Mouse (Mus musculus) MEL-GATA-1-ER (cell line): ENCODE measurements around the gene Gabrr1.
"Not testable (repeated sequence)": the region's sequence is repeated elsewhere in the genome, so short reads cannot be mapped to it uniquely, and the experiment has no call there.

Experiments used
- DNase-seq: peaks from one replicate; pipeline ENCODE4 v3.0.0-alpha.2; 2012; ENCODE audit warnings: low read depth; ENCODE audit errors: extremely low read depth

The Gabrr1 gene

DNA sequence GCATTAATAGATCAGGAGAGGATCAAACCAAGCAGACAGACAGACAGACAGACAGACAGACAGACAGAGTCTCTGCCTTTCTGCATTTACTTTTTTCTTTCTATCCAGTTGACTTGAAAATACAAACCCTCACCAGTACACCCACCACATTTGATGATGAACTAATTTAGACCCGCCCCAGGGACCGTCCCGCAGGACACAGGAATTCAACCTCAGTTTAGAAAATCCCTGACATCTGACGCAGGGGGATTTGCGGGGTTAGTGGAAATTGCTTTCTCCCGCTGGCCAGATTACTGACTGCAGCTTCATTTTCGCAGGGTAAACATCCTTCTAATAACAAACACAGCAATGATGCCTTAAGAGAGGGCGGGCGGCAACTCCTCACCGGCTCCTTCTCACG is at the start of gene Gabrr1:
Gabrr1 (plus strand) TSS at position 301 of the 400 bp plus-strand sequence.
- no peak for DNase-seq

DNA sequence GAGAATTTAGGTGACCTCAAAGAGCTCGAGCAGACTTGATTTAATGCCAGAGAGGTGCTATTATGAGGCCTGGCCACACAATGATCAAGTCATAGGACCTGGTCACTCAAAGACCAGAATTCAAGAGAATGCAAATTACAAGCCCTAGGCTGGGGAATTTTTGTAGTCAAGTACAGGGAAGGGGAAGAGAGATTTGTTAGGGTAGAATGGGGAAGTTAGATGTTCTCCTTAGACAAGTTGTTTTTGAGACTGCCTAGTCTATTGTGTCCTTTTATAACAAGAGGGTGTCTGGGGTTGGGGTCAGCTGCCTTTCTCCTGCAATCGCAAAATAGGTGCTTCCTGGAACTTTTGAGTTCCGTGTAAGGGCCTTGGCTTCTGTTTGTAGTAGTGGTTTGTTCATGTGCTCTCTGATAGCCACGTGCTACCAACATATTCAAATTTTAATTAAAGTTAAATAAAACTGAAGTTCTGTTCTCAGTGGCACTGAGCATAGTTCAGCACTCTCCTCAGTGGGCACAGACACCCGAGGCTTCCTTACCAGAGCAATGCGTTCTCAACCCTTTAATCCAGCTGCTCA is 33.1 kb upstream of the Gabrr1 start:
- DNase-seq, result no peak

DNA sequence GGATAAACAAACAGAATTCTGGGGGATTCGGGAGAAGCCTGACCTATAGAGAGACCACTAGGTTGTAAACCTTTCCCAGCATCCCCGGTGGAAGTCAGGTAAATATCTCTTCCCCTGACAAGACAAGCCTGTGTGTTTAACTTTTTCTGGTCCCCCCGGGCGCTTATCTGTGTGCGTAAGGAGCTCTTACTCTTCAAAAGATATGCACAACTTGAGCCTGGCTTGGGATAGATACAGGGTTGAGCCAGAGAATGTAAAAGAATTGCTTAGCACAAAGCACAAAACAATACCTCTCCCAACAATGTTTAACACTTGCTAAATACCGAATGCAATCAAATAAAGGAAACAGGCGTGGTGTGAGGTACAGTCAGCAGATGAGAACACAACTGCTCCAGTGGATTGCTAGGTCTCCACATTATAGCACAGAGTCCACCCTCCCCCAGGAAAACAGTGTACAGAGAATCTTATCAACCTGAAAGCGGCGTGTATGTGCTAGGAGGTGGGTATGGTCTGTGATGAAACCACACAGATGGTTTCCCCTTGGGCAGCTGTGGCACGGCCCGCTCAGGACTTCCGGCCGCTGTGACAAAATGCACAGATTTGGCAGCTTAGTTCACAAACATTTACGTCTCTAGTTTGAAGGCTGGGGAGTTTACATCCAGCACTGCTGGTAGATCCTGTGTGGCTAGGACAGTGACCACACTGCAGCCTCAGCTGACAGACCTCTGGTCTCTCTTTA is 22.4 kb upstream of the Gabrr1 start:
- DNase-seq, result no peak

DNA sequence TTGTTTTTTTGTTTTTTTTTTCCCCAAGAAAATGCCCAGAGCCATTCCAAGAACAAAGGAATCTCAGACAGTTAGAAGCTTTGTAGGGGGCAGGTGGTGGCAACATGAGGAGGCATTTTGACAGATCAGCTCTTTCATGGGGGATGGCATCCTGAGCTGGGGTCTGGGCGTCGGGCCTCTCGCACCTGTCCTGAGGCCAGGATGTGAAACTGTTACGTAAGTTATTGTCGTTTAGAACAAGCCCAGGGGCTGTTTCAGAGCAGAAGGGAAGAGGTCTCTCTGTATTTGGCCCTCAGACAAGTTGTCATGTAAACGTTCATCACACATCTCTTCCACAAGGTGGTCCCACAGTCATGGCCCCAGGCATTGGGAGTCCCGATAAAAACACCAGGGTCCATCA is 21.5 kb upstream of the Gabrr1 start:
- no peak for DNase-seq

DNA sequence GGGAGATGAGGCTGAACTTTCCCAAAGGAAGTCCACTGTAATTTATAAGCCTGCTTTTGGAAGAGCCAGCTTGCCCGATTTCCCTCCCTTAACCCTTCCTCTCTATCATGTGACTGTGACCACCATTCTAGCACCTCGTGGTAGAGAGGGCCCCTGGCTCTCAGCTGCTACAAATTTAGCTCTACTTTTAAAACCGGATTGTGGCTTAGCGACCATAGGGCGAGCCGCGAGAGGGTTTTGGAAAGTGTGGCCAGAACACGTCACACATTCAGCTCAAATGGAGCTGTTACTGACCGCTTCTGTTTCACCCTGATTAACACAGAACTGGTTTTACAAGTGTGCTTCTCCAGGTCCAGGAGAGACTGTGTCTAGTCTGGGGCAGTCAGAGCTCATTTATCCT is 21.0 kb upstream of the Gabrr1 start:
- DNase-seq, result no peak

DNA sequence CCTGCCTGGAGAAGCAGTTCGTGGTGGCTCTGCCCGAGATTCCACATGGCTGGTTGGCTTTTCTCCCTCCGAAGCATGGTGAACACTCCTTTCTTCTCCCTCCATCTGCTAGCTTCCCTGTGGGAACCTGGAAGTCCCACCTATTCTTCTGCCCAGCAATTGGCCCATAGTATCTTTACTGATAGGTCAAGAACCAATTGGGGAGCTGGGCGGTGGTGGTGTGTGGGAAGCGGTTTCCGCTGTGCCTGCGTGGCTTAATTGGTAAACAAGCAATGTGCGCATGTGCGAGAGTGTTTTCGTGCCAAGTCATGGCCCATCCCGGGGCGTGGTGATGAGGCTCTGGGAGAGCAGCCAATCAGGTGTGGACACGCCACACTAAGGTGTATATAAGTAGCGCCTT is 19.5 kb upstream of the Gabrr1 start:
- not testable (repeated sequence) for DNase-seq

DNA sequence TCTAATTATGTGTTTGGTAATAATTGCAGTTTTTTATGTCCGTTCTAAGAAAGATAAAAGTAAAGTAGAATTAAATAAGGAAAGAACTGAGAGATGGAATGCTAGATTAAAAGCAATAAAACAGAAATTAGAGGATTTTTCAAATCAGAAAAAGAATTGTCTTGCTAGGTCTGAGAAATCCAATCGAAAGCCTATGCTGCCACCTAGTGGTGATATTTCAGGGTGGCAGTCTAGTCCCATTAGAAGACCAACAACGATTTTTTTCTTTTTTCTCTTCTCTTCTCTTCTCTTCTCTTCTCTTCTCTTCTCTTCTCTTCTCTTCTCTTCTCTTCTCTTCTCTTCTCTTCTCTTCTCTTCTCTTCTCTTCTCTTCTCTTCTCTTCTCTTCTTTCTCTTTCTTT is 13.2 kb upstream of the Gabrr1 start:
- peak; percentile 10 for DNase-seq

DNA sequence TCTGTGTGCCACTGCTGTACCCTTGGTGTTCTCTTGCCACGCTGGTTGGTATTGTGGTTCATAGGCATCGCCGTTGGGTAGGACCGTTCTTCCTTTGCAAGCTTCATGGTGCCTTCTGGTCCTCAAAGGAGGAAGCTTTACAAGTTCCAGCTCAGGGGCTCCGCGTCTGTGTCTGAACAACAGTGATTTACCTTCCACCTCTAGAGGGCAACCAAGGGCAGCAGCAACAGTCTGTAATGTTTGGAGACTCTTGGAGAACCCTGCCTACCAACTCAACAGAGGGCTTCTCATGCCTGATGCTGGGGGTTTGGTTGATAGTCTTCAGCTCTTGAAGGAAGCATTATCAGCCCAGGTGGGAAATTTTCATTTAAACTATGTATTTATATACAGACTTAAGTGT is 7.8 kb upstream of the Gabrr1 start:
- DNase-seq, result no peak

DNA sequence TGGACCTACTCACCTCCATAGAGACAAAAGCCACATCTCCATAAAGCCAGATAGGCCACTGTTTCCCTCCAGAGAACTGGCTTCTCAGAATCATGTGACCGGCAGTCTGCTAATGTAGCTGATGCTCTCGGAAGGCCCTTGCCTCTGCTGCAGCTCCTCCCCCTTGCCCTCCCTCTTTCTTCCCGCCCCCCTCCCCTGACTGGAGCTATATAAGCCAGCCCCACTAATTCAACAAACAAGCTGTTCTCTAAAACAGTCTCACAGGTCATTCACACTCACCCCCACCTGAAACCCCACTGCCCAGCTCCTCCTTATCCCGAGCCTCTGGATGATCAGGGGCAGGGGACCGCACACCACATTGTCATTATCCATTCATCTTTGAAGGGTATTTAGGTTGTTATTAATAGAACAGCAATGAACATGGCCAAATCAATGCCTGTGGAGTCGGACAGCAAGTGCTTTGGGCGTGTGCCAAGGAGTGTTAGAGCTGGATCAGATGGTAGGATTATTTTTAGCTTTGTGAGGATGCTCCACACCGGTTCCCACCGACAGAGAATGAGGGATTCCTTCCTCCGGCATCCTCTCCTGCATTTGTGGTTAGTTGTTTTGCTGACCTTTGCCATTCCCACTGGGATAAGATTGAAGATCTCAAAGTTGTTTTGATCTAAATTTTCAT is 6.8 kb upstream of the Gabrr1 start:
- no peak for DNase-seq

DNA sequence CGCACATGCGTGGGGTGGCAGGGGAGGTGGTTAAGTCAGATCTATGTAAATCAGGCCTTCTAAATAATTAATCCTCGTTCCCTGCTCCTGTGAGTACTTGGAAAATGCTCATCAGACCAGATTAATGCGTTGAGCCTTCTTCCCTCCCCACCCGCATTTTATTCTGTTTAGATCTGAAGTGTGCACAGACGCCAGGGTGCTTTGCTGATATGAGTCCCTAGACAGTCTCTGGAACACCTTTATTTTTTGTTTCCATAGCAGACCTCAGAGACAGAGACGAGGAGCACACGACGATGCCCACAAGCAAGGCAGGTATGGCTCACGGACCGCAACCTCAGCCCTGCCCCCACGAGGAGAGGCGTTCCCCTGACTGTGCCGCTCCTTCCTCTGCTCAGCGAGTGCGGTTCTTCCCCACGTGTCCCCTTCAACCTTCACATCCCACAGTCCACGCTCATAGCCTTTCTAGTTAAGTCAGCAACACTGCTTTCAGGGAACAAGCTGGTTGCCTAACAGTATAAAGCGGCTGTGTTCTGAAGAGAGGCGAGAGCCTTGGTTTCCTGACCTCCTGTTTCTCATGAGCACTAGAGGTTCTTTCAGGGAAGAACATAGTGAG is 14.5 kb downstream of the Gabrr1 start:
- no peak for DNase-seq

DNA sequence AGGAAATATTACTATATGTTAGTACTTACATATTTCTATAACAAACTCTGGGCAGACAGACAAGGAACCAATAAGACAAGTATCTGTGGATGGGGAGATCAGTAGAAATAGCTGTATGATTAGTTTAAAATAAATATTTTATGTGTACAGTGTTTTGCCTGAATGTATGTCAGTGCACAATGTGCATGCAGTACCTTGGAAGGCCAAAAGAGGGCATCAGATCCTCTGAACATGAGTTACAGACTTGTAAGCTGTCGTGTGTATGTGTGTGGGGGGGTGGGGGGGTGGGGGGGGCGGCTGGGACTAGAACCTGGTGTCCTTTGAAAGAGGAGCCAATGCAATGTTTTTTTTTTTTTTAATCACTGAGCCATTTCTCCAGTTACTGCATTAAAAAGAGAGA is 15.5 kb downstream of the Gabrr1 start:
- DNase-seq, result peak; percentile 22

DNA sequence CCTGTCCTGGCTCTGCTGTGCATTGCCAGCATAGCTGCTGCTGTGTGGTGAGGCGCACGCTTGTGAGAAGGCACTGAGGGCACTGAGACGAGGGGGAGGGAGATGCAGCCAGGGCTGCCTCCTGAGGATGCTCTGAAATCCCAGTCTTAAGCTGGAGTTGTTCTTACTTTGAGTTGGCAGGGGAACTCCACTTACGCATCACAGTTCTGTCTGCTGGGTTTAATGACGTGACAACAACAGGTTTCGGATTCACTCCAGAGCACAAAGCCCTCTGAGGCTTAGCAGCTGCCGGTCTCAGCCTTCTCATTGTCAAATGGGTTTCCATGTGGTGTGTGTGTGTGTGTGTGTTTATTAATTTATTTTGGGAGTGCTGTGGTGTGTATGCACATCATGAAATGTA is 16.8 kb downstream of the Gabrr1 start:
- no peak for DNase-seq

DNA sequence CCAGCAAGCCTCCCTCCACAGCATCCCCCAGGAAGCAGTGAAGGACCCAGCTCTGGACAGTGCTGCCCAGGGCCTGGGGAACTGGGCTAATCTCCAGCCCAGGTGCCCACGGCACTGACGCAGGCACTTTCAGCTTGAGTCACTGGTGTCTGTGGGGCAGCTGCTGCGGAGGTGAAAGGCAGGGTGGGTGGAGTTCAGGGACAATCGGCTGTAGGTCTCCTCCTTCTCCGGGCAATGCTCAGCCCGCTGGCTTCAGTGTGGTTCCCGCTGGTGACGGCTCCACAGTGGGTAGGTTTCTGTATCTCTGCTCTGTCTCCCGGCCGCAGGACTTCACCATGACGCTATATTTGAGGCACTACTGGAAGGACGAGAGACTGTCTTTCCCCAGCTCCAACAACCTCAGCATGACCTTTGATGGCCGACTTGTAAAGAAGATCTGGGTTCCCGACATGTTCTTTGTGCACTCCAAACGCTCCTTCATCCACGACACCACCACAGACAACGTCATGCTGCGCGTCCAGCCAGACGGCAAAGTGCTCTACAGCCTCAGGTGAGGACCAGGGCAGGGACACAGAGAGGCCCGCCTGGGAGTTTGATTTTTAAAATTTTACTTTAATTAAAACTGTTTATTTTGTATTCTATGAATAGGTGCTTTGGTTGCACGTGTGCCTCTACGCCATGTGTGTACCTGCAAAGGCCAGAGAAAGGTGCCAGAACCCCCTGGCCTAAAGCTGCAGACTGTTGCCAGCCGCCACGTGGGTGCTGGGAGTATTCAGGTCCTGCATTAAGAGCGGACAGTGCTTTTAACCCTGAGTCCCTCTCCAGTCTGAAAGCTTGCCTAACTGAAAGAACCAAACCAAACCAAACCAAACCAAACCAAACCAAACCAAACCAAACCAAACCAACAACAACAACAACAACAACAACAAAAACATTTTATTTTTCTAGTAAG is 20.0 kb downstream of the Gabrr1 start:
- DNase-seq, result no peak

DNA sequence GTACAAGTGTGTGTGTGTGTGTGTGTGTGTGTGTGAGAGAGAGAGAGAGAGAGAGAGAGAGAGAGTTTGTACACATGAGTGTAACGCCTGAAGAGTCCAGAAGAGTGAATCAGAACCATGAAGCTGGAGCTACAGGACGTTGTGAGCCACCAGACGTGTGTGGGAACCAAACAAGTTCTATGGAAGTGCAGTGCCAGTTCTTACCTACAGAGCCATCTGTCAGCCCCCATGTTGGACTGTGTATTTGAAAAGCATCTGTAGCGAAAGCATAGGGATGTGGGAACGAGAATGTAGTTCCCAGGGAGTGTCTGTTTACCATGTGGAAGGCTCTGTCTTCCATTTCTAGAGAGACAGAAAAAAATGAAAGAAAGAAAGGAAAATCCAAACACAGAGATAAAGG is 51.2 kb downstream of the Gabrr1 start:
- DNase-seq, result no peak

DNA sequence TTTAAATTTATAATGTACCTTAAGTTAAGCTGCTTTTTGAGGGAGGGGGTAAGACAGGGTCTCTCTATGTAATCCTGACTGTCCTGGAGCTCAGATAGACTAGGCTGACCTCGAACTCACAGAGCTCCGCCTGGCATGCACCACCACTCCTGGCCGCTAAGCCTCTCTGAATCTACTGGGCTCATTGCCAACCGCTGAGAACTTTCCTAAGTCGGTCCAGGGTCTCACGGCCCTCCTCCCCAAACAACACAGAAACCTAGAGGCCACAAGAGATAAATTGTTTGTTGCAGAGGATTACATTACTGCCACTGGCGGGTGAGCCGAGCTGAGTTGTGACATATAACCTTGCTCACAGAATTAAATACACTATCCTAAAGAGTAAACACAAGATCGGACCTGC is 55.8 kb downstream of the Gabrr1 start:
- DNase-seq, result no peak

DNA sequence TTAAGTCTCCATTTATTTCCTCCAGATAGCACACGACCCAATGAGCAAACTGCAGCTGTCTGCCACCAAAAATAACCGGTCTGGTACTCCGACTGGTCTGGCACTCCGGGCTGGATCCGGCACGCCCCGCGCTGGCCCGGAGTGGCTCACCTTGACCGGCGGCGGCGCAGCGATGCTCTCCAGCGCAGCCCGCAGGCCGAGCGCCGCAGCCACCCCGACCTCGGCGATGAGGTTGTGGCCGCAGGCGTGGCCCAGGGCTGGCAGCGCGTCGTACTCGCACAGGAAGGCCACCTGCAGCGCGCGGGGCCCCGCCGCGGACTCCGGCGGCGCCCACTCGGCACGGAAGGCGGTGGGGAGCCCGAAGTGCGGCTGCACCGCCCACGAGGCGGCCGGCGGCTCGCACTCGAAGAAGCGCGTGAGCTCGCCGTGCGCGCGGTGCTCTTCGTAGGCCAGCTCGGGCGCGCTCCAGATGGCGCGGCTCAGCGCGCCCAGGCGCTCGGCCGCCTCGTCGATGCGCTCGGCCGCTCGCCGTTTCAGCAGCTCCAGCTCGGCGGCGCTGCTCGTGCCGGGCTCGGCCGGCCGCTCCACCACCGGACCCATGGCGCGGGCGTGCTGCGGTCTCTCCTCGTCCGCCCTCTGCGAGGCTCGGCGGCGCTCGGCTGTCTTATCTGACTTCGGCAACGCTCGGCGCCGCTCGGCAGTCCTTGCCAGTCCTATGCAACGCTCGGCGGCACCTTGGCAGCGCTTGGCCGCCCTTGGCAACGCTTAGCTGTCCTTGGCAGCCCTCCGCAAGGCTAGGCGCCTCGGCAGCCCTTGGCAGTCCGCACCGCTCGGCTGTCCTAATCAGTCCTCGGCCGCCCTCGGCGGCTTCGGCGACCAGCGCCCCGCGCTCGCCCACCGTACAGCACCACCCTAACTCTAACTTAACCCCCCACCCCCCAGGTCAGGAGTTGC is 56.7 kb downstream of the Gabrr1 start:
- DNase-seq, result no peak

DNA sequence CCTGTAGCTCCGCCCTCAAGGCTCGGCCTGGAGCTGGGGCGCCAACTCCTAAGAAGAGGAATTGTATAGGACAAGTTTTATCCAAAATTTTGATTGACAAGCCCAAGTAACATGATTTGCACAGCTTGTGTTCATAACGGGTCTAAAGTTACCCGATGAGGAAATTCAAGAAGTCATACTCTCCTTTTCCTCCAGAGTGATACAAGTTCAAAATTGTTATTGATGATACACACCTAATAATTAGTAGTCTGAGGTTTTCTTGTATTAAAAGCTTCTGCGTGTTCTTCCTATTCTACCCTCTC is 57.4 kb downstream of the Gabrr1 start, which contains the start of gene Pm20d2:
Pm20d2 (minus strand) TSS at position 3 of the 302 bp plus-strand sequence.
- no peak for DNase-seq

DNA sequence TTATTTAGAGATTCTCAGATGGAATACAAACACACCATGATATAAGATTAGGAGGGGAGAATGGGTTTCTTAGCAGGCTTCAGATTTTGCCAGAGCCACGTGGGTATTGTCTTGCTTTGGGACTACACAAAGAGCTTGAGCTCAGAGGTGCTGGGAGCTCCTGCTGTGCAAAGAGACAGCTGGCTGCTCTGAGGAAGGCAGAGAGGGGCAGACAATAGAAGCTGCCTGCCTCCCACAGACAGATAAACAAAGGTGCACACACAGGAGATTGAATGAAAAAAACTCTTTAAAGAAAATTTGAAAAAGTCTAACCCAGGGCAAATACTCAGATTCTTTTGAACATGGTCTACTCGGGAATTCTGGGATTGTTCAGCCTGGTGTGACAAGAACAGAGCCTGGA is 65.8 kb downstream of the Gabrr1 start:
- DNase-seq, result no peak

DNA sequence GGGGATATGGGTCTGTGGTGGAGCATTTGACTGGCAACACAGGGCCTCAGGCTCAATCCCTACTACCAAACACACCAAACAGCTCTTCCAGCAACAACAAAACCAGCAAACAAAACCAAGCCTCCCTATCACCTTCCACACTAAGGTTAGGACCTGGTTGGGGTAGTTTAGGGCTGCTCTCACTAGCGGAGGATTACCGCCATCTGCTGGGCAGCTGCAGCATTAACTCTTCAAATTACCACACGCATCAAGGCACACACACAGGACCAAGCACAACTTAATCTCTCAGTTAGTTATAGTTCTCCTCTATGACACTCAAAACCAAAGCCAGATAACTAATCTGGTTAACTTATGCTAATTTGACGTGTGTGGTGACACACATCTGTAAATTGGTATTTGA is 72.4 kb downstream of the Gabrr1 start:
- peak; percentile 15 for DNase-seq

DNA sequence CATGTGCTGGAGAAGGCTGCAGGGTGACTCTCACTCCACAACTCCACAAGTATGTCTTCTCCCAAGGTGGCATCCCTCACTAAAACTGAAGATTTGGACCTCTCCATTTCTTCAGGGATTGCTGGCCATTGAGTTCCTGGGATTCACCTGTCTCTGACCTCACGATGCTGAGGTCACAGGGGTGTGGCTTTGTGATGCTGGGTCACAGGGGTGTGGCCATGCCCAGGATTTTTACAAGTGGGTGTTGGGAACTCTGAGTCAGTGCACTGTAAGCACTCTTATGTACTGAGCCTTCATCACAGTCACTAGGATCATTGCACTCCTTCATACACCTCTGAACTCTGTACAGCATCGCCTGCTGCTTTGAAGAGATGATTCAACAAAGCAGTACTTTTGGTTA is 75.2 kb downstream of the Gabrr1 start:
- DNase-seq, result no peak
